Mouse (Mus musculus): ENCODE measurements at regions not wholly inside any gene's neighbourhood (a gene's known extent, or its start where the extent isn't known, plus 50 kb on each side); places are given as distances from the start of the nearest gene placed in this dataset.

DNA sequence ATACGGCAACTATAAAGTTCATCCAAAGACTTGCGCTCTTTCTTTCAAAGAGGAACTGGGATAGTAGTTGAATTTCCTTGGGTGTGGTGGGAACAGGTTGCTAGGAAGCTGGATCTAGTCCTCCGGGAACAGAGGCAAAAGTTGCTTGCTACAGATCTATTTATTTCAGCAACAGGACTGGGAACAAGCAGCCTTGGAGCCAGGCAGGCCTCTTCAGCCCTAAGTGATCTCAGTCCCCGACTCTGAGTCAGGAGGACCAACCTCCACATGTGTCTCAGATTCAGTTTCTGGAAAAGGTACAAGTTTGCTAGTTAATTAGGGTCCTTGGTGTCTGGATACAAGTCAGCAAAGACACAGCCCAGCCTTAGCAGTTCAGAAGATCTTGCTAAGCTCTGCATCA, 180.2 kb downstream of the Efcab1 start:
- H3K4me1 ChIP-seq, result peaks cover 11% of the 10 kb centered on the region; the same call in 1 of the 2 replicates
- H3K27me3 ChIP-seq (replicated peaks), result no peaks in the 10 kb centered on the region
- no peak overlapping the region for H3K27ac ChIP-seq (replicated peaks)
- no peak overlapping the region for H3K4me3 ChIP-seq
- H3K9ac ChIP-seq, result no peak overlapping the region
- no peak for ATAC-seq (ENCODE audit: extremely low read depth, insufficient number of reproducible peaks, low FRiP score, low TSS enrichment)
- H3K9me3 ChIP-seq, result no peaks in the 10 kb centered on the region
- 66% methylated on average over 4 of the region's 4 CpGs for WGBS
- H3K36me3 ChIP-seq, result no peaks in the 10 kb centered on the region
- H3K4me2 ChIP-seq, result no peak overlapping the region

GRCm38 (mm10) chr16:15103938-15104337, 197.5 kb downstream of the Efcab1 start:
- WGBS, result 24% methylated on average over 1 of the region's 1 CpGs
- no peak for ATAC-seq (ENCODE audit: extremely low read depth, insufficient number of reproducible peaks, low FRiP score, low TSS enrichment)
- Histone ChIP-seq H3K27me3 (replicated peaks) (no peaks in the 10 kb centered on the region), H3K4me1 (peaks cover 5% of the 10 kb centered on the region; the same call in 1 of the 2 replicates), H3K9ac (no peak overlapping the region), H3K4me3 (no peak overlapping the region), H3K27ac (replicated peaks) (no peak overlapping the region), H3K4me2 (no peak overlapping the region), H3K9me3 (peaks cover 5% of the 10 kb centered on the region), H3K36me3 (no peaks in the 10 kb centered on the region)

- no peak for ATAC-seq (ENCODE audit: extremely low read depth, insufficient number of reproducible peaks, low FRiP score, low TSS enrichment)
- Histone ChIP-seq H3K27me3 (replicated peaks) (no peaks in the 10 kb centered on the region), H3K9ac (no peak overlapping the region), H3K36me3 (no peaks in the 10 kb centered on the region), H3K4me1 (no peaks in the 10 kb centered on the region), H3K4me2 (no peak overlapping the region), H3K27ac (replicated peaks) (no peak overlapping the region), H3K9me3 (peaks cover 5% of the 10 kb centered on the region), H3K4me3 (no peak overlapping the region)
- 88% methylated on average over 1 of the region's 1 CpGs for WGBS
Measured at GRCm38 (mm10) chr16:15107234-15107633, 200.8 kb downstream of the Efcab1 start.

DNA sequence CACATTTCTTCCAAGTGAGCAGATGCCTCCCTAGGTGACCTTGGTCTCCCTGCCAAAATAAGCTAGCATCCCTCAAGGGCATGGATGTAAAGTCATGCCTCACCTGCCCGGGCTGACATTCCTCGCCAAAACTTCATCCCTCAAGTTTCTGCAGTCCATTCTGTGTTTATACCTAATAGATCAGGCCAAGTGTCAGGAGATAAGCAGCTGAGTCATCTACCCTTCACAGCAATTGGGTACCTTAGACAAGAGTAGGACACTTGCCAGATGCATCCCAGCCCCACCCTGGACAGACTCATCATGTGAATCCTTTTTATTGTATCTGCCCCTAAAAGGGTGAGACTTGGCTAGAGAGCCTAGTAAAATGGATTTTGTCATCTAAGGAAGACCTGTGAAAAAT, 204.1 kb upstream of the Gm21897 start:
- Histone ChIP-seq H3K9me3 (no peaks in the 10 kb centered on the region), H3K27ac (replicated peaks) (no peak overlapping the region), H3K4me1 (peaks cover 23% of the 10 kb centered on the region), H3K36me3 (no peaks in the 10 kb centered on the region), H3K9ac (no peak overlapping the region), H3K4me3 (no peak overlapping the region), H3K4me2 (no peak overlapping the region), H3K27me3 (replicated peaks) (no peaks in the 10 kb centered on the region)
- 26% methylated on average over 2 of the region's 2 CpGs for WGBS
- ATAC-seq (ENCODE audit: extremely low read depth, insufficient number of reproducible peaks, low FRiP score, low TSS enrichment), result no peak

GRCm38 (mm10) chr16:15113989-15114556, 203.2 kb upstream of the Gm21897 start:
- H3K27me3 ChIP-seq (replicated peaks), result no peaks in the 10 kb centered on the region
- peak overlapping the region; percentile 36; the same call in 1 of the 2 replicates for H3K27ac ChIP-seq (replicated peaks)
- H3K4me2 ChIP-seq, result peak overlapping the region; percentile 37
- H3K36me3 ChIP-seq, result no peaks in the 10 kb centered on the region
- no peak overlapping the region; the same call in 1 of the 2 replicates for H3K4me3 ChIP-seq
- no peaks in the 10 kb centered on the region for H3K9me3 ChIP-seq
- ATAC-seq (ENCODE audit: extremely low read depth, insufficient number of reproducible peaks, low FRiP score, low TSS enrichment), result no peak
- H3K9ac ChIP-seq, result no peak overlapping the region
- H3K4me1 ChIP-seq, result peaks cover 23% of the 10 kb centered on the region
- 26% methylated on average over 5 of the region's 5 CpGs for WGBS

DNA sequence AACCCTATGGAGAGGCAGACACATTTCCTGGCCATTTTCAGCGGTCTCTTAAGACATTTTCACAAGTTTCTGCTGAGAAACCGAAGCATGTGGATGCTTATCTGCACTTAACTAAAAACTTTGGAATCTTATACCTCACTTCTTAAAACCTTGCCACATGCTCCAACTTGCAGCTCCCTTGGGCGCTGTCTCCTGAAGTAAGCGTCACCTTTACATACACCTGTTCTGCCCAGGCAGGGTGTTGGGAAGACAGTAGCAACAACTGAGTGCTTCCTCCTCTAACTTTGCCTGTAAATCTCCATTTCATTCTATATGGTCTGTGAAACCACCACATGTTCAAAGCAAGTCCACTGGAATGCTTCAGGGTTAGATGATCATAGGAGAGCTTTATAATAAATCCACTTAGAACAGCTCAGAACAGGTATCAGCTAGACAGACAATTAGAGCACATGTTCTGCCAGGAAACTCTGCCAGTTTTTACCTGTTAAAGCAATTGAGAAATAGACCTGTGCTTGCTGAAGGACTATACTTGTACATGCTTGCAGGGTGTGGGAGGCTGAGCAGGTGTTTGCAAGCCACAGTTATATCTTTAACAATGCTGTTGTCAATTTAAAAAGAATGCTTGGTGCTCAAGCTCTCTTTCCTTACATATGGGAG, 202.6 kb upstream of the Gm21897 start:
- 50% methylated on average over 4 of the region's 4 CpGs for WGBS
- 0 out of 2 replicates have a peak overlapping the region, but pooled peaks have one; percentile 36 for H3K27ac ChIP-seq (replicated peaks)
- H3K9ac ChIP-seq, result no peak overlapping the region
- no peak for ATAC-seq (ENCODE audit: extremely low read depth, insufficient number of reproducible peaks, low FRiP score, low TSS enrichment)
- no peaks in the 10 kb centered on the region for H3K27me3 ChIP-seq (replicated peaks)
- peaks cover 23% of the 10 kb centered on the region for H3K4me1 ChIP-seq
- no peaks in the 10 kb centered on the region for H3K36me3 ChIP-seq
- no peaks in the 10 kb centered on the region for H3K9me3 ChIP-seq
- H3K4me2 ChIP-seq, result peak overlapping the region; percentile 37
- H3K4me3 ChIP-seq, result no peak overlapping the region

DNA sequence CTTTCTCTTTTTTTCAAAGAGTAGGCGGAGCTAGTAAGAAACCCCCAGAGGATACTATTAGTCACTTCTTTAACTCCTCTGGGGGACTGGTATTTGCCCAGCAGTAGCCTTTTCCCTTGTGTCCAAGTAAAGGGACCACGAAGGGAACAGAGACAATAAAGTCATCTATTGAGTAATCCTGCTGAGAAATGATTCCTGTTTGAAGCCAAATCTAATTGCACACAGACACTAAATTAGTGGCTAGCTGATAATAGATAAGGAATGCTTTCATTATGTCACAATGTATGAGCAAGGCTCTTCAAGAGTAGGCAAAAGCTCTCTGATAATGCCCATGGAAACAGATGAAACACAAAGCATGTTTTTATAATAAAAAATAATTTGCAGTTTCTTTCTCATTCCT, 201.9 kb upstream of the Gm21897 start:
- Histone ChIP-seq H3K9me3 (no peaks in the 10 kb centered on the region), H3K9ac (no peak overlapping the region), H3K4me2 (no peak overlapping the region), H3K4me1 (peaks cover 23% of the 10 kb centered on the region), H3K36me3 (no peaks in the 10 kb centered on the region), H3K4me3 (no peak overlapping the region), H3K27ac (replicated peaks) (no peak overlapping the region), H3K27me3 (replicated peaks) (no peaks in the 10 kb centered on the region)
- WGBS, result 64% methylated on average over 2 of the region's 2 CpGs
- no peak for ATAC-seq (ENCODE audit: extremely low read depth, insufficient number of reproducible peaks, low FRiP score, low TSS enrichment)

- H3K27me3 ChIP-seq (replicated peaks), result no peaks in the 10 kb centered on the region
- H3K4me1 ChIP-seq, result peaks cover 7% of the 10 kb centered on the region
- no peak overlapping the region for H3K4me3 ChIP-seq
- no peak overlapping the region for H3K4me2 ChIP-seq
- H3K9me3 ChIP-seq, result no peaks in the 10 kb centered on the region
- no peaks in the 10 kb centered on the region for H3K36me3 ChIP-seq
- no peak overlapping the region for H3K27ac ChIP-seq (replicated peaks)
- no peak overlapping the region for H3K9ac ChIP-seq
- no peak for ATAC-seq (ENCODE audit: extremely low read depth, insufficient number of reproducible peaks, low FRiP score, low TSS enrichment)
- WGBS, result 66% methylated on average over 1 of the region's 1 CpGs
Measured at GRCm38 (mm10) chr16:15119799-15120198, 197.5 kb upstream of the Gm21897 start.

- no peak overlapping the region for H3K9ac ChIP-seq
- H3K9me3 ChIP-seq, result no peaks in the 10 kb centered on the region
- H3K4me2 ChIP-seq, result no peak overlapping the region
- H3K36me3 ChIP-seq, result no peaks in the 10 kb centered on the region
- H3K4me3 ChIP-seq, result no peak overlapping the region
- WGBS, result 67% methylated on average over 2 of the region's 2 CpGs
- no peaks in the 10 kb centered on the region for H3K27me3 ChIP-seq (replicated peaks)
- no peak overlapping the region for H3K27ac ChIP-seq (replicated peaks)
- no peak for ATAC-seq (ENCODE audit: extremely low read depth, insufficient number of reproducible peaks, low FRiP score, low TSS enrichment)
- no peaks in the 10 kb centered on the region for H3K4me1 ChIP-seq
Measured at GRCm38 (mm10) chr16:15128996-15129395, 188.3 kb upstream of the Gm21897 start.

DNA sequence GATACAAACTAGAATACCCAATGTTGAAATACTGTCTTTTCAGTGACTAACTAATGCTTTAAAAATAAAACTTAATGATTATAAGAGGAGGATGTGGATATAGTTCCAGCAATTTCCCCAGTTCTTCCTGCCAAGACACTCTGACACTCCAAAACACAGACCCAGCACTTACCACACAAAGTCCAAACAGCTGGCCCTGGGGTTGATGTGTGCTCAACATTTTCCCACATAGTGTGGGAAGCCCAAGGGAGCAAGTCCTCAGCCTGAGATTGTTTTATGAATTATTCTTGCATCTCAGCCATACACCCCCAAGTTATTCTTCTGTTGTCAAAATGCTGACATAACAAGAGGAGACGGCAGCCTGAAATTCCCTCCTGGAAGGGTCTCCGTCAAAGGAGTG, 187.5 kb upstream of the Gm21897 start:
- WGBS, result 80% methylated on average over 2 of the region's 2 CpGs
- H3K36me3 ChIP-seq, result no peaks in the 10 kb centered on the region
- no peaks in the 10 kb centered on the region for H3K27me3 ChIP-seq (replicated peaks)
- no peak overlapping the region for H3K4me3 ChIP-seq
- no peak overlapping the region for H3K9ac ChIP-seq
- H3K4me2 ChIP-seq, result no peak overlapping the region
- no peaks in the 10 kb centered on the region for H3K9me3 ChIP-seq
- H3K27ac ChIP-seq (replicated peaks), result no peak overlapping the region
- no peaks in the 10 kb centered on the region for H3K4me1 ChIP-seq
- no peak for ATAC-seq (ENCODE audit: extremely low read depth, insufficient number of reproducible peaks, low FRiP score, low TSS enrichment)

DNA sequence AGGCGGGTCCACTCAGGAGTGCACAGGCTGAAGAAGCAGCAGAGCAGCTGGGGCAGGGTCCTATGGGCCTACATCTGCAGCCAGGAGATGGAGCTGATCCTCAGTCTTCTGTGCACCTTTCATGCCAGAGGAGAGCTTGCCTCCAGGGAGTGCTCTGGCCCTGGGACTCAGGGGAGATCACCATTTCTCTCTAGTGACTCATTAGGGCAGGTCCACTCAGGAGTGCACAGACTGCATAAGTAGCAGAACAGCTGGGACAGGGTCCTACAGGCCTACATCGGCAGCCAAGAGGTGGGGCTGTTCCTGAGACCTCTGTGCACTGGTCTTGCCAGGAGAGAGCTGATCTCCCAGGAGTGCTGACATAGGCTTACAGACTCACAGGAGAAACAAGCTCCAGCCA, 159.4 kb upstream of the Gm21897 start:
- H3K4me3 ChIP-seq, result no peak overlapping the region
- no peak overlapping the region for H3K4me2 ChIP-seq
- H3K27ac ChIP-seq (replicated peaks), result no peak overlapping the region
- H3K9ac ChIP-seq, result no peak overlapping the region
- no peak for ATAC-seq (ENCODE audit: extremely low read depth, insufficient number of reproducible peaks, low FRiP score, low TSS enrichment)
- H3K36me3 ChIP-seq, result no peaks in the 10 kb centered on the region
- H3K9me3 ChIP-seq, result no peaks in the 10 kb centered on the region
- no peaks in the 10 kb centered on the region for H3K4me1 ChIP-seq
- WGBS, result 62% methylated on average over 2 of the region's 2 CpGs
- H3K27me3 ChIP-seq (replicated peaks), result no peaks in the 10 kb centered on the region

DNA sequence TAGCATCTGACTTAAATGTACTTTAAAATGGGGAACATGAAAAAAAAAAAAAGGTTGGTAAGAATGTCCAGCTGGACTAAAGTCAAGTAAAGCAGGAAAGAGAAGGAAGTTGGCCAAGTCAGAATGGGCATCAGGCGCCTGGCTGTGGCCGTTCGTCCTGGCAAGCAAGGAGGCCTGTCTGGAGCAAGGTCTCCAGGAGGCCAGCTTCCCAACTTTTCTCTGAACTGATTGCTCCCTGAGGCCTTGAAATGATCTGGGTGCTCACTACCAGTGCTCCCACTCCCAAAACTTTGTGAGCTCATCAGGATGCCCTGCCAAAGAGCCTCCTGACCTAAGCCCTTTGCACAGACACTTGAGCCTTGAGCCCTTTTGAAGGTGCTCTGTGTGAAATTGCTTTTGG, 141.7 kb upstream of the Gm21897 start:
- ATAC-seq (ENCODE audit: extremely low read depth, insufficient number of reproducible peaks, low FRiP score, low TSS enrichment), result no peak
- Histone ChIP-seq H3K36me3 (no peaks in the 10 kb centered on the region), H3K27me3 (replicated peaks) (no peaks in the 10 kb centered on the region), H3K9ac (no peak overlapping the region), H3K4me3 (no peak overlapping the region), H3K27ac (replicated peaks) (no peak overlapping the region), H3K4me2 (no peak overlapping the region), H3K9me3 (peaks cover 17% of the 10 kb centered on the region; the same call in 1 of the 2 replicates), H3K4me1 (no peaks in the 10 kb centered on the region)
- 92% methylated on average over 3 of the region's 3 CpGs for WGBS

Measured in heart, embryonic 13.5 days (tissue).